Mouse (Mus musculus): ENCODE results near the gene Dmwd. TPM values are rescaled to one million over a fixed set of nuclear protein-coding genes. Genes with fewer than 3 reads are reported as not detected.

Gene Dmwd
- polyA plus RNA-seq, 1 experiment from 2014 or later: 21.0 TPM

DNA sequence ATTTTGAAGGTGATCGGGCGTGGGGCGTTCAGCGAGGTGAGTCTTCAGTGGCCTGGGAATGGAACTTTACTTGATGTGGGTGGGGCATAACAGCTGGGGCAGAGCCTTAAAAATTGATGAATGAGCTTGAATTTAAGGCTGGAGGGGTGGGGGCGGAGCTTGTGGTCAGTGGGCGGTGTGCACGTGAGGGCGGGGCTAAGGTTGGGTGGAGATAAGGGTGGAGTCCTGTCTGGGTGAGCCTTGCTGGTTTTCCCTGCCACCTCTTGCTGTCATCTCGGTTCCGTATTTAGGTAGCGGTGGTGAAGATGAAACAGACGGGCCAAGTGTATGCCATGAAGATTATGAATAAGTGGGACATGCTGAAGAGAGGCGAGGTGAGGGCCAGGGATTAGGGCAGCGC, 10.0 kb downstream of the Dmwd start:
- Histone ChIP-seq H3K4me1 (peaks cover 33% of the 10 kb centered on the region), H3K9ac (replicated peaks) (0 out of 2 replicates have a peak overlapping the region, but pooled peaks have one; percentile 28), H3K9me3 (no peaks in the 10 kb centered on the region), H3K4me3 (no peak overlapping the region), H3K36me3 (peaks cover 56% of the 10 kb centered on the region), H3K27ac (replicated peaks) (no peak overlapping the region), H3K27me3 (peaks cover 19% of the 10 kb centered on the region), H3K4me2 (replicated peaks) (no peak overlapping the region)
- WGBS: 10% methylated on average over 14 of the region's 14 CpGs
- no peak for ATAC-seq (ENCODE audit: low FRiP score, low read depth)

DNA sequence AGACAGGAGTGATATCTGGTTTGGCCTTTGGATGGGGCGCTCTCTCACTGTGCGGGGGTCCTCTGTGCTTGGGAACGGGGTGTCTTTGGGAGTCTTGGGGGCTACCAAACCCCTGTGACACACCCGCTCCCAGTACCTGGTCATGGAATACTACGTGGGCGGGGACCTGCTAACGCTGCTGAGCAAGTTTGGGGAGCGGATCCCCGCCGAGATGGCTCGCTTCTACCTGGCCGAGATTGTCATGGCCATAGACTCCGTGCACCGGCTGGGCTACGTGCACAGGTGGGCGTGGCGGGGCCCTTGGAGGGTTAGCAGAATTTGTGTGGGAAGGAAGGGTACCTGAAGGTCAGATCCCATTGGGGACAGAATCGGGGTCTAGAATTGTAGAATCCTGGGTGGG, 10.7 kb downstream of the Dmwd start:
- Histone ChIP-seq H3K27ac (replicated peaks) (no peak overlapping the region), H3K4me3 (no peak overlapping the region), H3K27me3 (peaks cover 26% of the 10 kb centered on the region), H3K9ac (replicated peaks) (no peak overlapping the region), H3K36me3 (peaks cover 56% of the 10 kb centered on the region), H3K4me1 (peaks cover 37% of the 10 kb centered on the region), H3K9me3 (no peaks in the 10 kb centered on the region), H3K4me2 (replicated peaks) (no peak overlapping the region)
- no peak for ATAC-seq (ENCODE audit: low FRiP score, low read depth)
- 59% methylated on average over 18 of the region's 18 CpGs for WGBS

DNA sequence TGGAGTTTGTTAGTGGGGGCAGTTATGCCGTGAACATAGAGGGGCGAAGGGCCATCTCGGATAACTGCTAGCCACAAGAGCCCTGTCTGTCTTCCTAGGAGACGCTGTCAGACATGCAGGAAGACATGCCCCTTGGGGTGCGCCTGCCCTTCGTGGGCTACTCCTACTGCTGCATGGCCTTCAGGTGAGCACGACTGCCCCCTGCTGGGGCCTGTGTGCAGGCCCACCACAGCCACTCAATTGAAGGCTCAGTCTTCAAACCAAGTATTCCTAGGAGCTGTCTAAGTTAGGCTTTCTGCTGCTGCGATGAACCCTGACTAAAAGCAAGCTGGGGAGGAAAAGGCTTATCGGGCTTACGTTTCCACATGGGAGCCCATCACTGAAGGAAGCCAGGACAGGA, 12.8 kb downstream of the Dmwd start:
- Histone ChIP-seq H3K4me1 (peaks cover 45% of the 10 kb centered on the region), H3K27me3 (peaks cover 30% of the 10 kb centered on the region), H3K9me3 (no peaks in the 10 kb centered on the region), H3K9ac (replicated peaks) (no peak overlapping the region), H3K4me2 (replicated peaks) (no peak overlapping the region), H3K27ac (replicated peaks) (no peak overlapping the region), H3K36me3 (peaks cover 37% of the 10 kb centered on the region), H3K4me3 (no peak overlapping the region)
- ATAC-seq (ENCODE audit: low FRiP score, low read depth): no peak
- WGBS: 39% methylated on average over 10 of the region's 10 CpGs

DNA sequence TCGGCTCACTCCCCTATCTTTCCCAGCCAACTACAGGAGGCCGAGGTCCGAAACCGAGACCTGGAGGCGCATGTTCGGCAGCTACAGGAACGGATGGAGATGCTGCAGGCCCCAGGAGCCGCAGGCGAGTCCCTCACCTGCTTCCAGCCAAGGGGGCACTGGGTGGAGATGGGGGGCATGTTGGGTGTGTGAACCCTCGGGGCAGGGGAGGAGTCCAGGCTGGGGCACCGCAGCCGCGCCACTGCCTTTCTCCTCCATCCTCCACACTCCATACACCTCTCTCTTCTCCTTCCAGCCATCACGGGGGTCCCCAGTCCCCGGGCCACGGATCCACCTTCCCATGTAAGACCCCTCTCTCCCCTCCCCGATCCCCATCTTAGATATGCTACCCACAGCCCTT, 15.9 kb downstream of the Dmwd start:
- peaks cover 52% of the 10 kb centered on the region for H3K4me1 ChIP-seq
- peak overlapping the region; percentile 43; the same call in 1 of the 2 replicates for H3K9ac ChIP-seq (replicated peaks)
- 0 out of 2 replicates have a peak overlapping the region, but pooled peaks have one; percentile 74 for H3K27ac ChIP-seq (replicated peaks)

DNA sequence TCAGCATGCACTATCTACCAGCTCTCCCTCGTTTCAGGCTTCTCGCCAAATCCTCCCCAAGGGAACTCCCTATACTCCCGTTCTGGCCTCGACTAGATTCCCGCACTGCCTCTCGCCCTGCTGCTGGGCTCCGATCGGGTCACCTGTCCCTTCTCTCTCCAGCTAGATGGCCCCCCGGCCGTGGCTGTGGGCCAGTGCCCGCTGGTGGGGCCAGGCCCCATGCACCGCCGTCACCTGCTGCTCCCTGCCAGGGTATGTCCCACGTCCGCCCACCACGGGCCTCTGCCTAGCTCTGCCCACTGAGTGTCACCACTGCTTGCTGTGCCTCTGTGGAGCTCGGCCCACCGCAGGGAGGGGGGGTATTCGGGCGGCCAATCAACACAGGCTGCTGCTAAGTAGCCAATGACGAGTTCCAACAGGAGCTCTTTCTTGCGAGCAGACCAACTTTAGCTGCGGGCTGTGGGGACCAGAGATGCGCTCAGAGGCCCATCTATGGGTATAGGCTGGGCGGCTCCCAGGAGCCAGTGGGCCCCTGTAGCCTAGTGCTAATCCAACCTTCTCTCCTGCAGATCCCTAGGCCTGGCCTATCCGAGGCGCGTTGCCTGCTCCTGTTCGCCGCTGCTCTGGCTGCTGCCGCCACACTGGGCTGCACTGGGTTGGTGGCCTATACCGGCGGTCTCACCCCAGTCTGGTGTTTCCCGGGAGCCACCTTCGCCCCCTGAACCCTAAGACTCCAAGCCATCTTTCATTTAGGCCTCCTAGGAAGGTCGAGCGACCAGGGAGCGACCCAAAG, 16.6 kb downstream of the Dmwd start:
- H3K4me3 ChIP-seq: peak overlapping the region; percentile 72
- peak overlapping the region; percentile 98 for H3K4me2 ChIP-seq (replicated peaks)
- H3K4me1 ChIP-seq: peaks cover 55% of the 10 kb centered on the region
- H3K36me3 ChIP-seq: peaks cover 33% of the 10 kb centered on the region
- peak overlapping the region; percentile 74 for H3K27ac ChIP-seq (replicated peaks)
- peak; percentile 64 for ATAC-seq (ENCODE audit: low FRiP score, low read depth)
- no peaks in the 10 kb centered on the region for H3K9me3 ChIP-seq
- WGBS: 5% methylated on average over 38 of the region's 38 CpGs
- H3K9ac ChIP-seq (replicated peaks): peak overlapping the region; percentile 43; the same call in 1 of the 2 replicates
- peaks cover 35% of the 10 kb centered on the region for H3K27me3 ChIP-seq

More for the DNA sequence above, 15.9 kb downstream of the Dmwd start:
- Histone ChIP-seq H3K4me3 (peak overlapping the region; percentile 72), H3K9me3 (no peaks in the 10 kb centered on the region), H3K36me3 (peaks cover 36% of the 10 kb centered on the region), H3K27me3 (peaks cover 35% of the 10 kb centered on the region), H3K4me2 (replicated peaks) (peak overlapping the region; percentile 98)
- ATAC-seq (ENCODE audit: low FRiP score, low read depth): no peak
- WGBS: 18% methylated on average over 13 of the region's 17 CpGs

DNA sequence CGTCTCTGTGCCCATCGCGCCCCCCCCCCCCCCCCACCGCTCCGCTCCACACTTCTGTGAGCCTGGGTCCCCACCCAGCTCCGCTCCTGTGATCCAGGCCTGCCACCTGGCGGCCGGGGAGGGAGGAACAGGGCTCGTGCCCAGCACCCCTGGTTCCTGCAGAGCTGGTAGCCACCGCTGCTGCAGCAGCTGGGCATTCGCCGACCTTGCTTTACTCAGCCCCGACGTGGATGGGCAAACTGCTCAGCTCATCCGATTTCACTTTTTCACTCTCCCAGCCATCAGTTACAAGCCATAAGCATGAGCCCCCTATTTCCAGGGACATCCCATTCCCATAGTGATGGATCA, 17.1 kb downstream of the Dmwd start:
- Histone ChIP-seq H3K27me3 (peaks cover 35% of the 10 kb centered on the region), H3K4me1 (peaks cover 55% of the 10 kb centered on the region), H3K36me3 (peaks cover 30% of the 10 kb centered on the region), H3K9me3 (no peaks in the 10 kb centered on the region), H3K4me2 (replicated peaks) (peak overlapping the region; percentile 98), H3K27ac (replicated peaks) (peak overlapping the region; percentile 74), H3K9ac (replicated peaks) (peak overlapping the region; percentile 35; the same call in 1 of the 2 replicates), H3K4me3 (peak overlapping the region; percentile 72)
- peak; percentile 24 for ATAC-seq (ENCODE audit: low FRiP score, low read depth)
- whole genome bisulfite sequencing: 0% methylated on average over 9 of the region's 15 CpGs

DNA sequence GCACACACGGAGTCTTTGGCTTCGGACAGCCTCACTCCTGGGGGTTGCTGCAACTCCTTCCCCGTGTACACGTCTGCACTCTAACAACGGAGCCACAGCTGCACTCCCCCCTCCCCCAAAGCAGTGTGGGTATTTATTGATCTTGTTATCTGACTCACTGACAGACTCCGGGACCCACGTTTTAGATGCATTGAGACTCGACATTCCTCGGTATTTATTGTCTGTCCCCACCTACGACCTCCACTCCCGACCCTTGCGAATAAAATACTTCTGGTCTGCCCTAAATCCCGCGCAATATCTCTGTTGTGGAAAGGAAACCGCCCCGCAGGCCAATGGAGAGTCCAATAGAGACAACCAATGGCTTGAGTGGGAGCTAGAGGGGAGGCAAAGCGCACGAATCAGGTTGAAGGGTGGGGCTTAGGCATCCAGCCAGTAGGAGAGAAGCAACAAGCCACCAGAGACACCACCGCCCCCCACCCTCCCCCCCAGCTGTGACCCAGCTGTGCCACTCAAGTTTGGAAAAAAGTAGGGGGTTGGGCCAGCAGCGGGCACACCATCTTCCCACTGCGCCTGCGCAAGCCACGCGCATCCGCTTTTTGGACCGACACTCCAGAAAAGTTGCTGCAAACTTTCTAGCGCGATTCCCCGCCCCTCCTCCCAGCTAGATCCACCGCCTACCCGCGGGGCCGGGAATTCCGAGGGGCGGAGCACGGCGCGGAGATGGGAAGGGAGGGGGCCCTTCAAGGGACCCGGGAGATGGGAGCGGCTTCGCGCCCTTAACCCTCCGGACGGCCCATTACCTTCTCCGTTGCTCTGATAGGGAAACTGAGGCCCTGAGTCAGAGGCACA, 17.7 kb downstream of the Dmwd start:
- Histone ChIP-seq H3K9ac (replicated peaks) (peak overlapping the region; percentile 85), H3K27ac (replicated peaks) (peak overlapping the region; percentile 91), H3K4me3 (peak overlapping the region; percentile 72), H3K36me3 (peaks cover 26% of the 10 kb centered on the region), H3K27me3 (peaks cover 35% of the 10 kb centered on the region), H3K4me2 (replicated peaks) (peak overlapping the region; percentile 98), H3K9me3 (no peaks in the 10 kb centered on the region), H3K4me1 (peaks cover 55% of the 10 kb centered on the region)
- under 1% methylated on average over 45 of the region's 45 CpGs for WGBS
- ATAC-seq (ENCODE audit: low FRiP score, low read depth): peak; percentile 79

DNA sequence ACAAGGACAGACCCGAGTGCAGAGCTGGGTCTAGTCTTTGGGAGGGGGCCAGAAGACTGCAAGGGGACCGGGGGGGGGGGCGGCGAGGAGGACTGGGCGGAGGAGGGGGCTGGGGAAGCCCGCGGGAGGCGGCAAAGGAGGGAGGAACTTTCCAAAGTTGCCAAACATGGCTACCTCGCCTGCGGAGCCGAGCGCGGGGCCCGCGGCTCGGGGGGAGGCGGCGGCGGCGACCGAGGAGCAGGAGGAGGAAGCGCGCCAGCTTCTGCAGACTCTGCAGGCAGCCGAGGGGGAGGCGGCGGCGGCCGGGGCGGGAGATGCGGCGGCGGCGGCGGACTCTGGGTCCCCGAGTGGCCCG, 18.4 kb downstream of the Dmwd start, which contains the start of gene Six5:
Six5 (plus strand) TSS at position 124 of the 355 bp plus-strand sequence.
- peak within 1 kb of the TSS; percentile 91 for H3K27ac ChIP-seq (replicated peaks)
- peaks cover 35% of the 10 kb centered on the region for H3K27me3 ChIP-seq
- H3K9ac ChIP-seq (replicated peaks): peak within 1 kb of the TSS; percentile 85
- WGBS: 1% methylated on average over 23 of the region's 36 CpGs
- H3K9me3 ChIP-seq: no peaks in the 10 kb centered on the region
- H3K4me3 ChIP-seq: peak within 1 kb of the TSS; percentile 72
- H3K4me1 ChIP-seq: peaks cover 55% of the 10 kb centered on the region
- no peak for ATAC-seq (ENCODE audit: low FRiP score, low read depth)
- peak within 1 kb of the TSS; percentile 98 for H3K4me2 ChIP-seq (replicated peaks)
- peaks cover 26% of the 10 kb centered on the region for H3K36me3 ChIP-seq

DNA sequence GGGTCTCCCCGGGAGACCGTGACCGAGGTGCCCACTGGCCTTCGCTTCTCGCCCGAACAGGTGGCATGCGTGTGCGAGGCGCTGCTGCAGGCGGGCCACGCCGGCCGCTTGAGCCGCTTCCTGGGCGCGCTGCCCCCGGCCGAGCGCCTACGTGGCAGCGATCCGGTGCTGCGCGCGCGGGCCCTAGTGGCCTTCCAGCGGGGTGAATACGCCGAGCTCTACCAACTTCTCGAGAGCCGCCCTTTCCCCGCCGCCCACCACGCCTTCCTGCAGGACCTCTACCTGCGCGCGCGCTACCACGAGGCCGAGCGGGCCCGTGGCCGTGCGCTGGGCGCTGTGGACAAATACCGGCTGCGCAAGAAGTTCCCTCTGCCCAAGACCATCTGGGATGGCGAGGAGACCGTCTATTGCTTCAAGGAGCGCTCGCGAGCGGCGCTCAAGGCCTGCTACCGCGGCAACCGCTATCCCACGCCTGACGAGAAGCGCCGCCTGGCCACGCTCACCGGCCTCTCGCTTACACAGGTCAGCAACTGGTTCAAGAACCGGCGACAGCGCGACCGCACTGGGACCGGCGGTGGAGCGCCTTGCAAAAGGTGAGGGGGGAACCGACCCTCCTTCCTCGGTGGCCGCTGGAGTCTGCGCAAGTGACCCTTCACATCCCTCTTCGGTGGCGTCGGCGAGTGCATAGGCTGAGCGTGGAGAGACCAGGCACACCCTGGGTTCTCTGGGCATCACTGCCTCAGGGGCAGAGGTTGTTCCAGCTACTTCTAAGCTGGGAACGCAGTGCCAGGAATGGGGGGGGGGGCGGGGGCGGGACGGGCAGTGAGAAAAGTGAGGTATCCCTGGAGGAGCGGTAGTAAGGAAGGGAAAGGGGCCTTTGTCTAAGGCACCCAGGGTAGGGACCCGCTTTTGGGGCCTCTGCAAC, 19.1 kb downstream of the Dmwd start:
- H3K9ac ChIP-seq (replicated peaks): peak overlapping the region; percentile 85
- no peak for ATAC-seq (ENCODE audit: low FRiP score, low read depth)
- WGBS: under 1% methylated on average over 66 of the region's 87 CpGs

DNA sequence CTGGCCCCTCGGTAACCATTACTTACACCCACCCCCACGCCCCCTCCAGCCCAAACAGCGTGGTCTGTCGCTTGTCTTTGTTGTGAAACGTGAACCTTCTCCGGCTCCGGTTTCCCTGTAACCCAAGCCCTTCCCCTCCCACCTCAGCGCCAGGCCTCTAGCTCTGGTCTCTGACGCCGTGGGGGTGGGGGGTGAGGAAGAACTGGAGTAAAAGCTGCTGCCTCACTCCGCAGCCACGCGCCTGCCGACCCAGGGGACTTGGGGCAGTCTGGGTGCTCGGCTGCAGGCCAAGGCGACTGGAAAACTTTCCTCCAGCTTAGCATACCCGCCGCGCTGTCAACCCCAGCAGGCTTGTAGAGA, 19.7 kb downstream of the Dmwd start:
- Histone ChIP-seq H3K36me3 (peaks cover 16% of the 10 kb centered on the region), H3K4me2 (replicated peaks) (peak overlapping the region; percentile 98), H3K9ac (replicated peaks) (peak overlapping the region; percentile 85), H3K4me3 (peak overlapping the region; percentile 72), H3K4me1 (peaks cover 55% of the 10 kb centered on the region), H3K27ac (replicated peaks) (peak overlapping the region; percentile 91), H3K9me3 (no peaks in the 10 kb centered on the region), H3K27me3 (peaks cover 27% of the 10 kb centered on the region)
- WGBS: 0% methylated on average over 19 of the region's 19 CpGs
- no peak for ATAC-seq (ENCODE audit: low FRiP score, low read depth)

More for the DNA sequence above, 19.1 kb downstream of the Dmwd start:
- peaks cover 55% of the 10 kb centered on the region for H3K4me1 ChIP-seq
- H3K36me3 ChIP-seq: peaks cover 22% of the 10 kb centered on the region
- peak overlapping the region; percentile 91 for H3K27ac ChIP-seq (replicated peaks)
- H3K4me3 ChIP-seq: peak overlapping the region; percentile 72
- H3K9me3 ChIP-seq: no peaks in the 10 kb centered on the region
- H3K4me2 ChIP-seq (replicated peaks): peak overlapping the region; percentile 98
- peaks cover 33% of the 10 kb centered on the region for H3K27me3 ChIP-seq

DNA sequence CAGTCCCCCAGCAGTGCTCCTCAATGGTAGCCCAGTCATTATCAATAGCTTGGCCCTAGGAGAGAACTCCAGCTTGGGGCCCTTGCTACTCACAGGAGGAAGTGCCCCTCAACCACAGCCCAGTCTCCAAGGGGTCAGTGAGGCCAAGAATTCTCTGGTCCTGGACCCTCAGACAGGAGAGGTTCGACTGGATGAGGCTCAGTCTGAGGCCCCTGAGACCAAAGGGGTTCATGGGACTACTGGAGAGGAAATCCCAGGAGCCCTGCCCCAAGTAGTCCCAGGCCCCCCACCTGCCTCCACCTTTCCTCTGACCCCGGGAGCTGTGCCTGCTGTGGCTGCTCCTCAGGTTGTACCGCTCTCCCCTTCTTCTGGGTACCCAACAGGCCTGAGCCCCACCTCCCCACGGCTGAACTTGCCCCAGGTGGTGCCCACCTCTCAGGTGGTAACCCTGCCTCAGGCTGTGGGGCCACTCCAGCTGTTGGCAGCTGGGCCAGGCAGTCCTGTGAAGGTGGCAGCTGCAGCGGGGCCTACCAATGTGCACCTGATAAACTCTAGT, 20.5 kb downstream of the Dmwd start:
- Histone ChIP-seq H3K4me1 (peaks cover 53% of the 10 kb centered on the region), H3K27ac (replicated peaks) (0 out of 2 replicates have a peak overlapping the region, but pooled peaks have one; percentile 25), H3K9ac (replicated peaks) (peak overlapping the region; percentile 85), H3K4me3 (peak overlapping the region; percentile 72), H3K27me3 (peaks cover 19% of the 10 kb centered on the region), H3K36me3 (peaks cover 9% of the 10 kb centered on the region), H3K4me2 (replicated peaks) (peak overlapping the region; percentile 98), H3K9me3 (no peaks in the 10 kb centered on the region)
- no peak for ATAC-seq (ENCODE audit: low FRiP score, low read depth)
- WGBS: 60% methylated on average over 5 of the region's 5 CpGs

Data from midbrain, embryonic 12.5 days (tissue).